Mouse (Mus musculus) stomach, postnatal 0 days (tissue): Measurements from ENCODE around the gene Crls1. TPM values are rescaled to one million over a fixed set of nuclear protein-coding genes. Genes with fewer than 3 reads are reported as not detected.

ENCODE experiments used
- ATAC-seq: fragments of 200-750 bp; cut with Nextera tagmentation; 2 replicates; pipeline ENCODE4 v1.8.0; 2017; ENCODE audit not compliant: low FRiP score, low TSS enrichment
- DNase-seq: peaks from one replicate; pipeline ENCODE4 v3.0.0-alpha.2; 2016; ENCODE audit warnings: low spot score
- H3K27ac ChIP-seq: fragments of 300-500 bp; sonication (generic); replicated peaks from 2 replicates; pipeline ENCODE4 v1.5.1; 2014; ENCODE audit warnings: mild to moderate bottlenecking, control low read depth
- H3K27me3 ChIP-seq: fragments of 300-500 bp; sonication (generic); 2 replicates; pipeline ENCODE4 v1.6.1; 2014; ENCODE audit warnings: low read length; ENCODE audit not compliant: control insufficient read depth, insufficient read depth
- H3K36me3 ChIP-seq: fragments of 300-500 bp; sonication (generic); 2 replicates; pipeline ENCODE4 v1.6.1; 2014; ENCODE audit warnings: low read length, mixed read lengths; ENCODE audit not compliant: control insufficient read depth, insufficient read depth
- H3K4me1 ChIP-seq: fragments of 300-500 bp; sonication (generic); replicated peaks from 2 replicates; pipeline ENCODE4 v1.6.1; 2014; ENCODE audit warnings: antibody characterized with exemption; ENCODE audit not compliant: control insufficient read depth, insufficient read depth
- H3K4me2 ChIP-seq: fragments of 300-500 bp; sonication (generic); replicated peaks from 2 replicates; pipeline ENCODE4 v1.6.1; 2014; ENCODE audit warnings: low read depth, mild to moderate bottlenecking, control low read depth, moderate library complexity
- H3K4me3 ChIP-seq: fragments of 300-500 bp; sonication (generic); 2 replicates; pipeline ENCODE4 v1.5.1; 2014; ENCODE audit warnings: low read depth, low read length, control low read depth
- H3K9ac ChIP-seq: fragments of 300-500 bp; sonication (generic); 2 replicates; pipeline ENCODE4 v1.6.1; 2014; ENCODE audit warnings: mild to moderate bottlenecking, low read length, control low read depth, mixed read lengths
- H3K9me3 ChIP-seq: fragments of 300-500 bp; sonication (generic); 2 replicates; pipeline ENCODE4 v1.6.1; 2016; ENCODE audit warnings: low read length; ENCODE audit not compliant: control insufficient read depth
- CTCF ChIP-seq: IDR thresholded peaks from 2 replicates; pipeline ENCODE4 v1.5.1; 2016; ENCODE audit warnings: antibody characterized with exemption, low read depth, mild to moderate bottlenecking, moderate library complexity
- EP300 ChIP-seq: optimal IDR thresholded peaks from 2 replicates; pipeline ENCODE3; 2016; ENCODE audit warnings: antibody characterized with exemption
- WGBS: fragments of 180-500 bp; shearing (Covaris S2); extraction: QIAGEN DNeasy Blood & Tissue Kit; methylation state at CpG from one replicate; pipeline ENCODE4 v1.1.7; 2014; 5-methylcytosine and 5-hydroxymethylcytosine counted together
- polyA plus RNA-seq: library from polyadenylated mRNA; unstranded; fragments of >200 nt; fragmentation: Nextera tagmentation; extraction: Ambion mirVana; gene quantifications from 2 replicates; pipeline ENCODE4 v1.2.1, GENCODE M21; 2015

Gene Crls1
- polyA plus RNA-seq = 24.3 and 27.8 TPM in 2 replicates

DNA sequence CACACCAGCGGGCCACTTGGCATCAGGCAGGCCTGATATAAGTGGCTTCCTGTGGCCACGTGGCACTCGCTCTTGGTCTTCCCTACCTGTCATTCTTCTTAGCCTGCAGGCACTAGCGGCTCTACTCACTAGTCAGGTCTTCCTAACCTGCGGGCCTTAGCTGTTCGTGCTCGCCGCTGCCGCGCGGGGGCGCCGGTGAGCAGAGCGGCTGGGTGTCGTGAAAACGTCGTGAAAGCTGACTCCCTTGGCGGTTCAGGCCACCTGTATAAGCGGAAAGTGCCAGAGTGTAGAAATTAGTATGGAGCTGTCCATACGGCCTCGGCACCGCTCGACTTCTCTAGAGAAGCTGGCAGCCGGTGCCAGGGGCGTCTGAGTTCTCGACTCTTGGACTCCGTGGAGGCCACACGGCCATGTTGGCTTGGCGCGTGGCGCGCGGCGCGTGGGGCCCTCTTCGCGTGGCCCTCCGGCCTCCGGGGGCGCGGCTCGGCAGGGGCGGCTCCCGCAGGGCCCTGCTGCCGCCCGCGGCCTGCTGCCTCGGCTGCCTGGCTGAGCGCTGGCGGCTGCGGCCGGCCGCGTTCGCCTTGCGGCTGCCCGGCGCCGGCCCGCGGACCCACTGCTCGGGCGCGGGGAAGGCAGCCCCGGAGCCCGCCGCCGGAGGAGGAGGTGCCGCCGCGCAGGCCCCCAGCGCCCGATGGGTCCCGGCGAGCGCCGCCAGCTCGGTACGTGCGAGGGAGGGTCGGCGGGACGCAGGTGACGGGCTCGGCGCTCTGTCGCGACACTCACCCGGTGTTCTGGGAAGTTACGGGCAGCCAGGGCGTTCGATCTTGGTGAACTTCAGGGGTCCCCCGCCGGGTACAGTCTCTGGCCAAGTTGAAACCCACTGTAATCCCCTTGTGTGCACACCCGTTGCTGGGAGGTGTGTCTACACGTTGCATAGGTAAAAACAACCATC is at the start of gene Crls1:
Gene Crls1, plus strand, starts transcription at position 260 of the 952 bp plus-strand sequence.
- Histone ChIP-seq H3K4me3 (peak within 1 kb of the TSS; percentile 84), H3K36me3 (0 out of 2 replicates have a peak, but pooled peaks cover 2% of the 10 kb centered on the region), H3K4me1 (peaks cover 7% of the 10 kb centered on the region; the same call in 1 of the 2 replicates), H3K9me3 (no peaks in the 10 kb centered on the region), H3K4me2 (peak within 1 kb of the TSS; percentile 87), H3K27me3 (no peaks in the 10 kb centered on the region), H3K9ac (peak within 1 kb of the TSS; percentile 89), H3K27ac (peak within 1 kb of the TSS; percentile 83)
- peak; percentile 92 for ATAC-seq
- under 1% methylated on average over 95 of the region's 96 CpGs for WGBS
- DNase-seq = peak; percentile 98
- TF ChIP-seq CTCF = peak; percentile 99
- TF ChIP-seq EP300 = no peak

DNA sequence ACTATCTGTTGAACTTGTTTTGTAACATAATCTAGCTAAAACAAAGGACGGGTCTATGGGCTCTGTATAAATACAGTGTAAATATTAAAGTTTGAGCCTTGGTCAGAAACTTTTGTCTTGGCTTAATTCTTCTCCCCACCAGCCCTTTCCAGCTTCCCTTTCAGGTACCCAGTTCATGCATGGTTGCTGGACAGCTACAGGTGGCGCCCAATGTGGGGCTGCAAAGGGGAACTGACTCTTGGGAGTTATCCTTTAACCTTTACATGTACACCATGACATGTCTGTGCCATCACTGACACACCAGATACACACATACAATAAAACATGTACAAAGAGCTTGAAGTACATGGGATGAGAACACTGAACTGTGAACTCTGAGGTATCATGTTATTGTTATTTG is 43.5 kb upstream of the Crls1 start:
- Histone ChIP-seq H3K9me3 (no peaks in the 10 kb centered on the region), H3K9ac (no peak overlapping the region), H3K4me1 (no peaks in the 10 kb centered on the region), H3K4me2 (no peak overlapping the region), H3K27ac (no peak overlapping the region), H3K4me3 (no peak overlapping the region), H3K36me3 (peaks cover 11% of the 10 kb centered on the region), H3K27me3 (no peaks in the 10 kb centered on the region)
- DNase-seq = no peak
- WGBS = 87% methylated on average over 2 of the region's 2 CpGs
- no peak for TF ChIP-seq CTCF
- no peak for TF ChIP-seq EP300
- no peak for ATAC-seq

DNA sequence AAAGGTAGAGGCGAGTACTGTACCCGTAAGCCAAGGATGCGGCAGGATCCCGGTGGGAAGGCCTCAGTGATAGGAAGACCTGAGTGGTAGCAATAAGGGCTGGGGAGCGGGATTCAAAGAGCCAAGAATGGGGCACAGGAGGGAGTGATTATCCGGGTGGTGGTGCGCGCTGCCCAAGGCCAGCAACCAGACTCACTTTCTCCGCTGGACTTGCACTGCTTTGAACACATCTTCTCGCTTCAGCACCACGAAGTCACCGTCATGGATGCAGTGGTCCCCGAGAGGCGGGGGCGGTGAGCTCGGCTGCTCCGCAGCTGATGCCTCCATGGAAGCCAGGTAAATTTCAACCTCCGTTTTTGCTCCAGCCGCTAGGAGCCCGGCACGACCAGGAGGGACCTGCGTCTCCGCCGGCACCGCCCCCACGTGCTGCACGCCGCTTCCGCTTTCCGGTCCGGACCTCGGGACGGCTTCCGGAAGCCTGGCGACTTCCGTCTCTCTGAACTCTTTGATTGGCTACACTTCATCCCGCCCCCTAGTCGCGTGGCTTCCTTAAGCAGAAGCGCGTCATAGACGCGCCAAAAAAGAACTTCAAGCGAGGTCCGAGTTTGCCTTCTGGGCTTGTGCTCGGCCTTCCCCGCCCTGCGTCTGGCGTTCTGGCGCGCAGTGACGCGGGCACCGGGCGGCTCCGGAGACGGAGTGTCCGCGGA is 30.7 kb upstream of the Crls1 start, which contains the start of the genes Trmt6 and Mcm8:
Gene Trmt6, minus strand, starts transcription at position 448 of the 707 bp plus-strand sequence.
Gene Mcm8, plus strand, starts transcription at position 534 of the 707 bp plus-strand sequence.
- under 1% methylated on average over 59 of the region's 59 CpGs for WGBS
- H3K4me1 ChIP-seq = 0 out of 2 replicates have a peak, but pooled peaks cover 2% of the 10 kb centered on the region
- peak within 1 kb of the TSS; percentile 77 for H3K27ac ChIP-seq
- DNase-seq (peak; percentile 97), ATAC-seq (peak; percentile 100)
- no peaks in the 10 kb centered on the region for H3K9me3 ChIP-seq
- peak within 1 kb of the TSS; percentile 89 for H3K4me2 ChIP-seq
- peak within 1 kb of the TSS; percentile 71 for H3K9ac ChIP-seq
- H3K36me3 ChIP-seq = no peaks in the 10 kb centered on the region
- TF ChIP-seq EP300 (no peak), CTCF (peak; percentile 53)
- H3K4me3 ChIP-seq = peak within 1 kb of the TSS; percentile 71
- H3K27me3 ChIP-seq = no peaks in the 10 kb centered on the region

DNA sequence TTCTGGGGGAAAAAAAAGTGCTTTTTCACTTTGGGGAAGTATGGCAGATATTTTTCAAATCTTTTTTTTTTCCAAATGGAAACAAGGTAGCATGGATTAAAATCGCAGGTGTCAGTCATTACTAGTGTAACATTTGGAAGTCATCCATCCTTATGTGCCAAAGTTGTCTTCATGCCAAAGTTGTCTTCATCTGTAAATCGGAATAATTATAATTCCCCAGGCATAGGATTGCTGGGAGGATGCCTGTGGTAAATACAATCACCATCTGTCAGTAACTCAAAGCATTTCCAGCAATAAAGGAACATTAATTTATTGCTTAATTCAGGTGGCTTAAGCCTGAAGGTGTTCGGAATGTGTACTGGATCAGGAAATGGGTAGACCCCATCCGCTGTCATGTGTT is 5.4 kb upstream of the Crls1 start:
- no peaks in the 10 kb centered on the region for H3K4me1 ChIP-seq
- H3K4me2 ChIP-seq = no peak overlapping the region
- WGBS = 91% methylated on average over 4 of the region's 4 CpGs
- no peaks in the 10 kb centered on the region for H3K9me3 ChIP-seq
- DNase-seq (no peak), ATAC-seq (no peak)
- TF ChIP-seq EP300 (no peak), CTCF (no peak)
- no peak overlapping the region for H3K9ac ChIP-seq
- no peaks in the 10 kb centered on the region for H3K36me3 ChIP-seq
- H3K4me3 ChIP-seq = no peak overlapping the region
- no peak overlapping the region for H3K27ac ChIP-seq
- H3K27me3 ChIP-seq = no peaks in the 10 kb centered on the region

DNA sequence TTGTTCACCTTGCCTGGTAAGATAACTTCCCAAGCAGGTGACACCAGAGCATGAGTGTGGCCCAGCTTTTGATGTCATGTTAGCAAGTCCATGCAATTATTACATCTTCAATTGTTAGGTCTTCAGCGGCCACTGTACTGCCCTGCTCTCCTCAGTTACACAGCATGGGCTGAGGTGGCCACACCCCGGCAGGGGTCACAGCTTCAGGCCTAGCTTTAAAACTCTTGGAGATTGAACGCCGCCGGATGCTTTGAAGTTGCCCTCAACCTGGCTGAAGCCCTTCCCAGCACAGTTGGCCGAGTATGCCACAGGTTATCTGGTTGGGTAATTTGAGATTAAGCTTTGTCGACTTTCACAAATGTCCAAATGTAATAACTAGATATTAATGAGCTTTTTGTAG is 1.1 kb downstream of the Crls1 start:
- Histone ChIP-seq H3K36me3 (0 out of 2 replicates have a peak, but pooled peaks cover 2% of the 10 kb centered on the region), H3K4me3 (peak overlapping the region; percentile 84), H3K9ac (peak overlapping the region; percentile 89), H3K4me2 (peak overlapping the region; percentile 87), H3K4me1 (peaks cover 7% of the 10 kb centered on the region; the same call in 1 of the 2 replicates), H3K9me3 (no peaks in the 10 kb centered on the region), H3K27ac (no peak overlapping the region), H3K27me3 (no peaks in the 10 kb centered on the region)
- peak; percentile 47 for DNase-seq
- WGBS = 31% methylated on average over 7 of the region's 7 CpGs
- no peak for ATAC-seq
- no peak for TF ChIP-seq EP300
- no peak for TF ChIP-seq CTCF
